Mouse (Mus musculus): Measurements from ENCODE around the gene Cdc42ep4. TPM values are rescaled to one million over a fixed set of nuclear protein-coding genes. Genes with fewer than 3 reads are reported as not detected.

The Cdc42ep4 gene
- polyA plus RNA-seq, 1 experiment from 2014 or later: 30.2 TPM

- Histone ChIP-seq H3K4me1 (replicated peaks; ENCODE audit: control insufficient read depth, insufficient read depth, low read length) (no peaks in the 10 kb centered on the region), H3K27me3 (replicated peaks; ENCODE audit: control insufficient read depth, insufficient read depth, low read length) (no peaks in the 10 kb centered on the region), H3K27ac (ENCODE audit: low read depth, low read length) (no peak overlapping the region), H3K9ac (ENCODE audit: low read depth, low read length) (no peak overlapping the region), H3K36me3 (ENCODE audit: control insufficient read depth, insufficient read depth) (peaks cover 27% of the 10 kb centered on the region), H3K9me3 (ENCODE audit: control insufficient read depth) (no peaks in the 10 kb centered on the region), H3K4me3 (ENCODE audit: low read depth, low read length) (no peak overlapping the region), H3K4me2 (replicated peaks; ENCODE audit: low read depth) (no peak overlapping the region)
- TF ChIP-seq CTCF (IDR thresholded peaks at IDR 0.05; ENCODE audit: low read depth): no peak
- 49% methylated on average over 12 of the region's 12 CpGs for WGBS
- peak; percentile 83 for ATAC-seq
These were observed 53.6 kb downstream of the Cdc42ep4 start for GRCm38 (mm10) chr11:113698013-113698545.

- peaks cover 29% of the 10 kb centered on the region for H3K36me3 ChIP-seq (ENCODE audit: control insufficient read depth, insufficient read depth)
- no peak overlapping the region for H3K4me2 ChIP-seq (replicated peaks; ENCODE audit: low read depth)
- H3K27me3 ChIP-seq (replicated peaks; ENCODE audit: control insufficient read depth, insufficient read depth, low read length): no peaks in the 10 kb centered on the region
- TF ChIP-seq CTCF (IDR thresholded peaks at IDR 0.05; ENCODE audit: low read depth): no peak
- ATAC-seq: no peak
- H3K27ac ChIP-seq (ENCODE audit: low read depth, low read length): no peak overlapping the region
- H3K9me3 ChIP-seq (ENCODE audit: control insufficient read depth): no peaks in the 10 kb centered on the region
- no peak overlapping the region for H3K4me3 ChIP-seq (ENCODE audit: low read depth, low read length)
- H3K4me1 ChIP-seq (replicated peaks; ENCODE audit: control insufficient read depth, insufficient read depth, low read length): no peaks in the 10 kb centered on the region
- H3K9ac ChIP-seq (ENCODE audit: low read depth, low read length): no peak overlapping the region
- WGBS: 78% methylated on average over 5 of the region's 5 CpGs
These were observed 54.1 kb downstream of the Cdc42ep4 start for GRCm38 (mm10) chr11:113697571-113697970.

DNA sequence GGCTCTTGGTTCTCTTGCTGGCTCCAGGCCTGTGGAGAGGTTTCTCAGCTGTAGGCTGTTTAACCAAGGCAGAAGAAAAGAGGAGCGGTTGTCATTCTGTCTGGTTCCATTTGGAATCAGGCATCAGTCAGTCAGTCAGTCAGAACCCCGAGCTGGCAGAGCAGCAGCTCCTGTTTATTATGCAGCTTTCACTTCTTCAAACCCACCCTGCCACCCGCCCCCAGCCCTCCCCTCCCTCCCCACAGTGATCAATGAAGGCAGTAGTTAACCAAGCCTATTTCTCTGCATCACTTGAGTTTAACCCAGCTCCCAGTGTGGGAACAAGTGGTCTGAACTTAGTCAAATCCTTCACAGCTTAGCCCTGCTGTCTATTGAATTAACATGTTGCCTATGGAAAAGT lies 59.8 kb downstream of the Cdc42ep4 start:
- no peak overlapping the region for H3K9ac ChIP-seq (ENCODE audit: low read depth, low read length)
- H3K9me3 ChIP-seq (ENCODE audit: control insufficient read depth): no peaks in the 10 kb centered on the region
- H3K27me3 ChIP-seq (replicated peaks; ENCODE audit: control insufficient read depth, insufficient read depth, low read length): no peaks in the 10 kb centered on the region
- peaks cover 4% of the 10 kb centered on the region; the same call in 1 of the 2 replicates for H3K4me1 ChIP-seq (replicated peaks; ENCODE audit: control insufficient read depth, insufficient read depth, low read length)
- 48% methylated on average over 3 of the region's 3 CpGs for WGBS
- no peak for ATAC-seq
- peak overlapping the region; percentile 27; the same call in 1 of the 2 replicates for H3K4me2 ChIP-seq (replicated peaks; ENCODE audit: low read depth)
- H3K36me3 ChIP-seq (ENCODE audit: control insufficient read depth, insufficient read depth): peaks cover 45% of the 10 kb centered on the region
- no peak for TF ChIP-seq CTCF (IDR thresholded peaks at IDR 0.05; ENCODE audit: low read depth)
- no peak overlapping the region for H3K4me3 ChIP-seq (ENCODE audit: low read depth, low read length)
- H3K27ac ChIP-seq (ENCODE audit: low read depth, low read length): peak overlapping the region; percentile 82

GRCm38 (mm10) chr11:113691318-113691717 lies 60.4 kb downstream of the Cdc42ep4 start:
- H3K9me3 ChIP-seq (ENCODE audit: control insufficient read depth): no peaks in the 10 kb centered on the region
- TF ChIP-seq CTCF (IDR thresholded peaks at IDR 0.05; ENCODE audit: low read depth): 0 out of 2 replicates have a peak, but pooled peaks have one; percentile 6
- no peaks in the 10 kb centered on the region for H3K27me3 ChIP-seq (replicated peaks; ENCODE audit: control insufficient read depth, insufficient read depth, low read length)
- WGBS: 38% methylated on average over 5 of the region's 5 CpGs
- no peak overlapping the region for H3K9ac ChIP-seq (ENCODE audit: low read depth, low read length)
- H3K4me2 ChIP-seq (replicated peaks; ENCODE audit: low read depth): peak overlapping the region; percentile 27; the same call in 1 of the 2 replicates
- no peak overlapping the region for H3K4me3 ChIP-seq (ENCODE audit: low read depth, low read length)
- ATAC-seq: peak; percentile 95
- peaks cover 41% of the 10 kb centered on the region for H3K36me3 ChIP-seq (ENCODE audit: control insufficient read depth, insufficient read depth)
- peaks cover 4% of the 10 kb centered on the region; the same call in 1 of the 2 replicates for H3K4me1 ChIP-seq (replicated peaks; ENCODE audit: control insufficient read depth, insufficient read depth, low read length)
- H3K27ac ChIP-seq (ENCODE audit: low read depth, low read length): peak overlapping the region; percentile 82

GRCm38 (mm10) chr11:113690506-113690905 lies 61.2 kb downstream of the Cdc42ep4 start:
- H3K4me2 ChIP-seq (replicated peaks; ENCODE audit: low read depth): no peak overlapping the region
- H3K9ac ChIP-seq (ENCODE audit: low read depth, low read length): no peak overlapping the region
- H3K27me3 ChIP-seq (replicated peaks; ENCODE audit: control insufficient read depth, insufficient read depth, low read length): no peaks in the 10 kb centered on the region
- H3K4me3 ChIP-seq (ENCODE audit: low read depth, low read length): no peak overlapping the region
- ATAC-seq: no peak
- 88% methylated on average over 12 of the region's 12 CpGs for whole genome bisulfite sequencing
- peaks cover 38% of the 10 kb centered on the region for H3K36me3 ChIP-seq (ENCODE audit: control insufficient read depth, insufficient read depth)
- no peaks in the 10 kb centered on the region for H3K9me3 ChIP-seq (ENCODE audit: control insufficient read depth)
- H3K4me1 ChIP-seq (replicated peaks; ENCODE audit: control insufficient read depth, insufficient read depth, low read length): peaks cover 4% of the 10 kb centered on the region; the same call in 1 of the 2 replicates
- no peak for TF ChIP-seq CTCF (IDR thresholded peaks at IDR 0.05; ENCODE audit: low read depth)
- H3K27ac ChIP-seq (ENCODE audit: low read depth, low read length): peak overlapping the region; percentile 57; the same call in 1 of the 2 replicates

- ATAC-seq: no peak
- H3K9me3 ChIP-seq (ENCODE audit: control insufficient read depth): no peaks in the 10 kb centered on the region
- no peak overlapping the region for H3K4me2 ChIP-seq (replicated peaks; ENCODE audit: low read depth)
- 78% methylated on average over 2 of the region's 2 CpGs for WGBS
- H3K9ac ChIP-seq (ENCODE audit: low read depth, low read length): no peak overlapping the region
- no peak overlapping the region for H3K27ac ChIP-seq (ENCODE audit: low read depth, low read length)
- H3K27me3 ChIP-seq (replicated peaks; ENCODE audit: control insufficient read depth, insufficient read depth, low read length): no peaks in the 10 kb centered on the region
- H3K4me1 ChIP-seq (replicated peaks; ENCODE audit: control insufficient read depth, insufficient read depth, low read length): peaks cover 14% of the 10 kb centered on the region
- no peak for TF ChIP-seq CTCF (IDR thresholded peaks at IDR 0.05; ENCODE audit: low read depth)
- H3K4me3 ChIP-seq (ENCODE audit: low read depth, low read length): no peak overlapping the region
- peaks cover 16% of the 10 kb centered on the region for H3K36me3 ChIP-seq (ENCODE audit: control insufficient read depth, insufficient read depth)
These were observed 64.7 kb downstream of the Cdc42ep4 start for GRCm38 (mm10) chr11:113687031-113687430.

Data from intestine, postnatal 0 days (tissue).